Mouse (Mus musculus): ENCODE results near the gene Rb1. TPM values are rescaled to one million over a fixed set of nuclear protein-coding genes. Genes with fewer than 3 reads are reported as not detected.

Gene Rb1
- total RNA-seq (2012; rRNA removed) = 6.3 and 7.8 TPM in 2 replicates
- 10 to 100 TPM in 1 of 2 experiments, not detected in 1; 13.2 TPM for polyA plus RNA-seq (2012; ENCODE audit: insufficient read depth in 1 of 2, insufficient read length in 2 of 2, low read depth in 1 of 2, low replicate concordance in 2 of 2, missing spikeins in 1 of 2)

GRCm38 (mm10) chr14:73325456-73326381 is at the start of gene Rb1:
Gene Rb1, minus strand, starts transcription at chr14:73325822.
- Histone ChIP-seq H3K79me2 (ENCODE audit: control insufficient read depth, insufficient read depth, low read length, poor library complexity) (peaks cover 9% of the 10 kb centered on the region; the same call in 1 of the 2 replicates), H3K27me3 (ENCODE audit: control insufficient read depth in 1 of 2, insufficient read depth in 2 of 2, low read length in 2 of 2) (no peaks in the 10 kb centered on the region), H3K9ac (ENCODE audit: control insufficient read depth, low read depth, low read length, poor library complexity, severe bottlenecking) (peak within 1 kb of the TSS; percentile 96), H3K27ac (ENCODE audit: control insufficient read depth, low read depth, low read length) (peak within 1 kb of the TSS; percentile 94), H3K4me3 (ENCODE audit: control insufficient read depth in 1 of 2, insufficient read depth in 1 of 2, low read depth in 2 of 2, low read length in 2 of 2) (peak within 1 kb of the TSS; percentile 79 to 97), H3K4me1 (ENCODE audit: control insufficient read depth in 1 of 2, insufficient read depth in 2 of 2, low read length in 2 of 2) (peaks cover 14 to 32% of the 10 kb centered on the region in 2 experiments), H3K36me3 (ENCODE audit: control insufficient read depth in 1 of 2, insufficient read depth in 2 of 2, low read length in 2 of 2) (peaks cover 0 to 31% of the 10 kb centered on the region in 2 experiments; a peak in 2 of 4 replicates), H3K9me3 (replicated peaks; ENCODE audit: insufficient read depth, low read length) (no peaks in the 10 kb centered on the region)
- TF ChIP-seq E2F4 (IDR thresholded peaks at IDR 0.05; ENCODE audit: borderline replicate concordance, low read depth, low read length) (0 out of 2 replicates have a peak, but pooled peaks have one; percentile 3), UBTF (IDR thresholded peaks at IDR 0.05; ENCODE audit: borderline replicate concordance, insufficient read depth, low read depth, low read length) (peak; percentile 47; the same call in 1 of the 2 replicates), NRF1 (IDR thresholded peaks at IDR 0.05; ENCODE audit: insufficient read depth, low read depth, low read length, poor library complexity, severe bottlenecking) (0 out of 2 replicates have a peak, but pooled peaks have one; percentile 24), POLR2AphosphoS5 (IDR thresholded peaks at IDR 0.05; ENCODE audit: borderline replicate concordance, low read depth, low read length) (no peak), BHLHE40 (IDR thresholded peaks at IDR 0.05; ENCODE audit: borderline replicate concordance, low read depth, low read length) (0 out of 2 replicates have a peak, but pooled peaks have one; percentile 45), POLR2A (IDR thresholded peaks at IDR 0.05; ENCODE audit: control insufficient read depth in 1 of 2, insufficient read depth in 1 of 2, low read depth in 1 of 2, low read length in 2 of 2, poor library complexity in 1 of 2) (peak in 1 of 2 experiments; percentile 29; a peak in 1 of 4 replicates), SMC3 (IDR thresholded peaks at IDR 0.05; ENCODE audit: low read depth, low read length) (no peak), MEF2A (IDR thresholded peaks at IDR 0.05; ENCODE audit: extremely low read depth, insufficient replicate concordance, low read depth, low read length, poor library complexity, severe bottlenecking) (0 out of 2 replicates have a peak, but pooled peaks have one; percentile 29), MAZ (IDR thresholded peaks at IDR 0.05; ENCODE audit: low read depth, low read length) (no peak), MYB (IDR thresholded peaks at IDR 0.05; ENCODE audit: low read depth, low read length) (no peak), MYC (IDR thresholded peaks at IDR 0.05; ENCODE audit: low read depth, low read length) (no peak), ELF1 (IDR thresholded peaks at IDR 0.05; ENCODE audit: low read depth, low read length) (no peak), CTCF (IDR thresholded peaks at IDR 0.05 in 2 of 3, conservative IDR thresholded peaks at IDR 0.05 in 1 of 3; ENCODE audit: control insufficient read depth in 1 of 3, insufficient read depth in 1 of 3, low read depth in 2 of 3, low read length in 3 of 3, poor library complexity in 1 of 3, severe bottlenecking in 1 of 3) (no peak), HCFC1 (IDR thresholded peaks at IDR 0.05; ENCODE audit: low read depth, low read length) (peak; percentile 56; the same call in 1 of the 2 replicates), ZC3H11A (IDR thresholded peaks at IDR 0.05; ENCODE audit: low read depth, low read length) (no peak), MAX (IDR thresholded peaks at IDR 0.05; ENCODE audit: low read length) (no peak), NELFE (IDR thresholded peaks at IDR 0.05; ENCODE audit: low read depth, low read length) (0 out of 2 replicates have a peak, but pooled peaks have one; percentile 23), SIN3A (IDR thresholded peaks at IDR 0.05; ENCODE audit: low read length) (peak; percentile 73), TBP (IDR thresholded peaks at IDR 0.05; ENCODE audit: low read depth, low read length) (no peak), TAL1 (IDR thresholded peaks at IDR 0.05; ENCODE audit: low read length) (no peak), MXI1 (IDR thresholded peaks at IDR 0.05; ENCODE audit: low read depth, low read length) (peak; percentile 57)
- peak; percentile 72 for DNase-seq (ENCODE audit: low read depth, low spot score)

Data from MEL (cell line).